Mouse (Mus musculus) intestine, postnatal 0 days (tissue): ENCODE measurements around the gene Grcc10. TPM values are rescaled to one million over a fixed set of nuclear protein-coding genes. Genes with fewer than 3 reads are reported as not detected.

Experiments
- ATAC-seq: fragments of 200-750 bp; cut with Nextera tagmentation; 2 replicates; pipeline ENCODE4 v1.8.0; 2017; ENCODE audit warnings: mild to moderate bottlenecking, moderate TSS enrichment, moderate library complexity
- H3K27ac ChIP-seq: fragments of 300-500 bp; sonication (generic); 2 replicates; pipeline ENCODE4 v1.5.1; 2014; ENCODE audit warnings: mild to moderate bottlenecking, low read depth, low read length, moderate library complexity
- H3K27me3 ChIP-seq: fragments of 300-500 bp; sonication (generic); replicated peaks from 2 replicates; pipeline ENCODE4 v1.6.1; 2014; ENCODE audit warnings: low read length, mixed read lengths; ENCODE audit not compliant: control insufficient read depth, insufficient read depth
- H3K36me3 ChIP-seq: fragments of 300-500 bp; sonication (generic); 2 replicates; pipeline ENCODE4 v1.6.1; 2014; ENCODE audit warnings: mild to moderate bottlenecking, moderate library complexity; ENCODE audit not compliant: control insufficient read depth, insufficient read depth
- H3K4me1 ChIP-seq: fragments of 300-500 bp; sonication (generic); replicated peaks from 2 replicates; pipeline ENCODE4 v1.6.1; 2014; ENCODE audit warnings: antibody characterized with exemption, low read length, mixed read lengths; ENCODE audit not compliant: control insufficient read depth, insufficient read depth
- H3K4me2 ChIP-seq: fragments of 300-500 bp; sonication (generic); replicated peaks from 2 replicates; pipeline ENCODE4 v1.6.1; 2014; ENCODE audit warnings: low read depth, mild to moderate bottlenecking, moderate library complexity
- H3K4me3 ChIP-seq: fragments of 300-500 bp; sonication (generic); 2 replicates; pipeline ENCODE4 v1.5.1; 2014; ENCODE audit warnings: low read depth, low read length
- H3K9ac ChIP-seq: fragments of 300-500 bp; sonication (generic); 2 replicates; pipeline ENCODE4 v1.6.1; 2014; ENCODE audit warnings: mild to moderate bottlenecking, low read depth, low read length
- H3K9me3 ChIP-seq: fragments of 300-500 bp; sonication (generic); 2 replicates; pipeline ENCODE4 v1.6.1; 2016; ENCODE audit warnings: mixed run types; ENCODE audit not compliant: control insufficient read depth
- CTCF ChIP-seq: sonication (generic); IDR thresholded peaks from 2 replicates; pipeline ENCODE4 v1.5.1; 2016; ENCODE audit warnings: low read depth, mild to moderate bottlenecking, control low read depth, antibody characterized with exemption, moderate library complexity
- WGBS: fragments of 180-500 bp; shearing (Covaris S2); extraction: QIAGEN DNeasy Blood & Tissue Kit; methylation state at CpG from one replicate; pipeline ENCODE4 v1.1.7; 2014; 5-methylcytosine and 5-hydroxymethylcytosine counted together
- polyA plus RNA-seq: library from polyadenylated mRNA; unstranded; fragments of >200 nt; fragmentation: Nextera tagmentation; extraction: Ambion mirVana; gene quantifications from 2 replicates; pipeline ENCODE4 v1.2.1, GENCODE M21; 2015

Gene Grcc10
- polyA plus RNA-seq, 1 experiment from 2014 or later, result 238 TPM

- no peaks in the 10 kb centered on the region for H3K9me3 ChIP-seq
- H3K27me3 ChIP-seq, result no peaks in the 10 kb centered on the region
- H3K27ac ChIP-seq, result no peak overlapping the region
- H3K36me3 ChIP-seq, result no peaks in the 10 kb centered on the region
- TF ChIP-seq CTCF, result no peak
- no peak overlapping the region for H3K9ac ChIP-seq
- H3K4me2 ChIP-seq, result no peak overlapping the region
- WGBS, result 90% methylated on average over 11 of the region's 11 CpGs
- no peak for ATAC-seq
- 0 out of 2 replicates have a peak, but pooled peaks cover 5% of the 10 kb centered on the region for H3K4me1 ChIP-seq
- H3K4me3 ChIP-seq, result no peak overlapping the region
These were observed 4.1 kb downstream of the Grcc10 start for GRCm38 (mm10) chr6:124737040-124737439.

- H3K27ac ChIP-seq, result no peak overlapping the region
- no peak for ATAC-seq
- H3K4me2 ChIP-seq, result no peak overlapping the region
- H3K9ac ChIP-seq, result no peak overlapping the region
- TF ChIP-seq CTCF, result no peak
- no peak overlapping the region for H3K4me3 ChIP-seq
- no peaks in the 10 kb centered on the region for H3K36me3 ChIP-seq
- 86% methylated on average over 3 of the region's 3 CpGs for WGBS
- H3K9me3 ChIP-seq, result no peaks in the 10 kb centered on the region
- 0 out of 2 replicates have a peak, but pooled peaks cover under 1% of the 10 kb centered on the region for H3K4me1 ChIP-seq
- H3K27me3 ChIP-seq, result no peaks in the 10 kb centered on the region
These were observed 6.8 kb downstream of the Grcc10 start for GRCm38 (mm10) chr6:124734417-124734816.

- TF ChIP-seq CTCF, result no peak
- no peak overlapping the region for H3K4me3 ChIP-seq
- no peaks in the 10 kb centered on the region for H3K9me3 ChIP-seq
- no peaks in the 10 kb centered on the region for H3K36me3 ChIP-seq
- H3K4me1 ChIP-seq, result no peaks in the 10 kb centered on the region
- no peak for ATAC-seq
- no peak overlapping the region for H3K27ac ChIP-seq
- H3K27me3 ChIP-seq, result no peaks in the 10 kb centered on the region
- no peak overlapping the region for H3K4me2 ChIP-seq
- 53% methylated on average over 19 of the region's 19 CpGs for WGBS
- no peak overlapping the region for H3K9ac ChIP-seq
These were observed 8.5 kb downstream of the Grcc10 start for GRCm38 (mm10) chr6:124732476-124733370.

GRCm38 (mm10) chr6:124731038-124731437 is 10.1 kb downstream of the Grcc10 start:
- 87% methylated on average over 7 of the region's 7 CpGs for WGBS
- H3K4me3 ChIP-seq, result no peak overlapping the region
- no peak overlapping the region for H3K27ac ChIP-seq
- no peak for ATAC-seq
- no peaks in the 10 kb centered on the region for H3K27me3 ChIP-seq
- 0 out of 2 replicates have a peak, but pooled peaks cover 3% of the 10 kb centered on the region for H3K36me3 ChIP-seq
- H3K4me1 ChIP-seq, result no peaks in the 10 kb centered on the region
- H3K4me2 ChIP-seq, result no peak overlapping the region
- no peak overlapping the region for H3K9ac ChIP-seq
- no peak for TF ChIP-seq CTCF
- H3K9me3 ChIP-seq, result no peaks in the 10 kb centered on the region

GRCm38 (mm10) chr6:124729850-124730705 is 11.1 kb downstream of the Grcc10 start:
- Histone ChIP-seq H3K9ac (no peak overlapping the region), H3K4me2 (no peak overlapping the region), H3K27ac (no peak overlapping the region), H3K27me3 (no peaks in the 10 kb centered on the region), H3K36me3 (0 out of 2 replicates have a peak, but pooled peaks cover 5% of the 10 kb centered on the region), H3K4me3 (no peak overlapping the region), H3K9me3 (no peaks in the 10 kb centered on the region), H3K4me1 (no peaks in the 10 kb centered on the region)
- 85% methylated on average over 8 of the region's 8 CpGs for WGBS
- ATAC-seq, result no peak
- TF ChIP-seq CTCF, result no peak

GRCm38 (mm10) chr6:124728621-124729020 is 12.6 kb downstream of the Grcc10 start:
- no peaks in the 10 kb centered on the region for H3K9me3 ChIP-seq
- H3K27ac ChIP-seq, result no peak overlapping the region
- H3K4me1 ChIP-seq, result no peaks in the 10 kb centered on the region
- TF ChIP-seq CTCF, result no peak
- 81% methylated on average over 10 of the region's 10 CpGs for WGBS
- ATAC-seq, result no peak
- H3K27me3 ChIP-seq, result no peaks in the 10 kb centered on the region
- H3K36me3 ChIP-seq, result peaks cover 5% of the 10 kb centered on the region; the same call in 1 of the 2 replicates
- no peak overlapping the region for H3K4me2 ChIP-seq
- H3K4me3 ChIP-seq, result no peak overlapping the region
- no peak overlapping the region for H3K9ac ChIP-seq
